Mouse (Mus musculus) intestine, embryonic 16.5 days (tissue): ENCODE results near the gene Tpk1. TPM values are rescaled to one million over a fixed set of nuclear protein-coding genes. Genes with fewer than 3 reads are reported as not detected.

Experiments
- ATAC-seq: fragments of 200-750 bp; cut with Nextera tagmentation; 2 replicates; pipeline ENCODE4 v1.8.0; 2017; ENCODE audit warnings: moderate TSS enrichment, moderate library complexity
- H3K27ac ChIP-seq: fragments of 300-500 bp; sonication (generic); 2 replicates; pipeline ENCODE4 v1.5.1; 2014; ENCODE audit warnings: mild to moderate bottlenecking, low read length
- H3K27me3 ChIP-seq: fragments of 300-500 bp; sonication (generic); replicated peaks from 2 replicates; pipeline ENCODE4 v1.6.1; 2014; ENCODE audit warnings: low read length, control low read depth, mixed read lengths; ENCODE audit not compliant: control insufficient read depth, insufficient read depth
- H3K36me3 ChIP-seq: fragments of 300-500 bp; sonication (generic); 2 replicates; pipeline ENCODE4 v1.6.1; 2014; ENCODE audit warnings: low read length, control low read depth; ENCODE audit not compliant: control insufficient read depth, insufficient read depth
- H3K4me1 ChIP-seq: fragments of 300-500 bp; sonication (generic); 2 replicates; pipeline ENCODE4 v1.6.1; 2014; ENCODE audit warnings: low read length, control low read depth, mixed read lengths; ENCODE audit not compliant: control insufficient read depth, insufficient read depth
- H3K4me2 ChIP-seq: fragments of 300-500 bp; sonication (generic); 2 replicates; pipeline ENCODE4 v1.6.1; 2014; ENCODE audit warnings: low read depth, low read length, control low read depth
- H3K4me3 ChIP-seq: fragments of 300-500 bp; sonication (generic); 2 replicates; pipeline ENCODE4 v1.5.1; 2014; ENCODE audit warnings: mild to moderate bottlenecking, low read length
- H3K9ac ChIP-seq: fragments of 300-500 bp; sonication (generic); 2 replicates; pipeline ENCODE4 v1.6.1; 2014; ENCODE audit warnings: low read depth, low read length
- H3K9me3 ChIP-seq: fragments of 300-500 bp; sonication (generic); 2 replicates; pipeline ENCODE4 v1.6.1; 2016; ENCODE audit warnings: low read length, control low read depth; ENCODE audit not compliant: control insufficient read depth
- WGBS: fragments of 180-500 bp; shearing (Covaris S2); extraction: QIAGEN DNeasy Blood & Tissue Kit; methylation state at CpG from one replicate; pipeline ENCODE4 v1.1.7; 2014; 5-methylcytosine and 5-hydroxymethylcytosine counted together
- polyA plus RNA-seq: library from polyadenylated mRNA; unstranded; fragments of >200 nt; fragmentation: Nextera tagmentation; extraction: Ambion mirVana; gene quantifications from 2 replicates; pipeline ENCODE4 v1.2.1, GENCODE M21; 2015

Gene Tpk1
- polyA plus RNA-seq, 1 experiment from 2014 or later: 25.7 TPM

GRCm38 (mm10) chr6:43338804-43339203 is 327.3 kb downstream of the Tpk1 start:
- WGBS: 56% methylated on average over 2 of the region's 2 CpGs
- no peak overlapping the region for H3K27ac ChIP-seq

GRCm38 (mm10) chr6:43337491-43337961 is 328.6 kb downstream of the Tpk1 start:
- Histone ChIP-seq H3K9ac (no peak overlapping the region), H3K4me1 (no peaks in the 10 kb centered on the region), H3K27ac (no peak overlapping the region), H3K27me3 (no peaks in the 10 kb centered on the region), H3K9me3 (no peaks in the 10 kb centered on the region), H3K36me3 (no peaks in the 10 kb centered on the region), H3K4me2 (no peak overlapping the region), H3K4me3 (no peak overlapping the region)
- ATAC-seq: peak; percentile 94
- 32% methylated on average over 10 of the region's 10 CpGs for WGBS

More at GRCm38 (mm10) chr6:43338804-43339203, 327.3 kb downstream of the Tpk1 start:
- H3K36me3 ChIP-seq: no peaks in the 10 kb centered on the region
- no peaks in the 10 kb centered on the region for H3K27me3 ChIP-seq
- H3K4me2 ChIP-seq: no peak overlapping the region
- no peak for ATAC-seq
- no peaks in the 10 kb centered on the region for H3K9me3 ChIP-seq
- H3K9ac ChIP-seq: no peak overlapping the region
- no peak overlapping the region for H3K4me3 ChIP-seq
- no peaks in the 10 kb centered on the region for H3K4me1 ChIP-seq

GRCm38 (mm10) chr6:43335619-43336234 is 330.4 kb downstream of the Tpk1 start:
- Histone ChIP-seq H3K4me3 (no peak overlapping the region), H3K9me3 (no peaks in the 10 kb centered on the region), H3K36me3 (no peaks in the 10 kb centered on the region), H3K4me2 (no peak overlapping the region), H3K27me3 (no peaks in the 10 kb centered on the region), H3K27ac (no peak overlapping the region), H3K9ac (no peak overlapping the region), H3K4me1 (no peaks in the 10 kb centered on the region)
- peak; percentile 40; the same call in 1 of the 2 replicates for ATAC-seq
- WGBS: 55% methylated on average over 3 of the region's 3 CpGs

- 79% methylated on average over 4 of the region's 4 CpGs for WGBS
- Histone ChIP-seq H3K4me2 (no peak overlapping the region), H3K9me3 (no peaks in the 10 kb centered on the region), H3K4me1 (no peaks in the 10 kb centered on the region), H3K27me3 (no peaks in the 10 kb centered on the region), H3K27ac (no peak overlapping the region), H3K4me3 (no peak overlapping the region), H3K9ac (no peak overlapping the region), H3K36me3 (no peaks in the 10 kb centered on the region)
- no peak for ATAC-seq
These were observed 332.6 kb downstream of the Tpk1 start for GRCm38 (mm10) chr6:43333479-43333878.

- 48% methylated on average over 8 of the region's 8 CpGs for WGBS
- Histone ChIP-seq H3K36me3 (no peaks in the 10 kb centered on the region), H3K27me3 (no peaks in the 10 kb centered on the region), H3K9me3 (no peaks in the 10 kb centered on the region), H3K4me3 (no peak overlapping the region), H3K4me1 (no peaks in the 10 kb centered on the region), H3K4me2 (no peak overlapping the region), H3K9ac (no peak overlapping the region), H3K27ac (no peak overlapping the region)
- ATAC-seq: no peak
These were observed 353.0 kb downstream of the Tpk1 start for GRCm38 (mm10) chr6:43312961-43313656.

- H3K4me1 ChIP-seq: no peaks in the 10 kb centered on the region
- H3K9ac ChIP-seq: no peak overlapping the region
- H3K4me2 ChIP-seq: no peak overlapping the region
- no peak overlapping the region for H3K4me3 ChIP-seq
- no peaks in the 10 kb centered on the region for H3K9me3 ChIP-seq
- H3K27ac ChIP-seq: no peak overlapping the region
- H3K27me3 ChIP-seq: no peaks in the 10 kb centered on the region
- no peaks in the 10 kb centered on the region for H3K36me3 ChIP-seq
- no peak for ATAC-seq
These were observed 353.5 kb downstream of the Tpk1 start for GRCm38 (mm10) chr6:43312546-43312945.

- Histone ChIP-seq H3K4me2 (no peak overlapping the region), H3K36me3 (no peaks in the 10 kb centered on the region), H3K9ac (no peak overlapping the region), H3K4me1 (no peaks in the 10 kb centered on the region), H3K9me3 (no peaks in the 10 kb centered on the region), H3K4me3 (no peak overlapping the region), H3K27me3 (no peaks in the 10 kb centered on the region), H3K27ac (no peak overlapping the region)
- ATAC-seq: no peak
- 41% methylated on average over 6 of the region's 6 CpGs for WGBS
These were observed 356.0 kb downstream of the Tpk1 start for GRCm38 (mm10) chr6:43310071-43310470.

GRCm38 (mm10) chr6:43309454-43309853 is 356.6 kb downstream of the Tpk1 start, which contains the start of gene Nobox:
Nobox (minus strand) TSS chr6:43309554.
- 65% methylated on average over 16 of the region's 16 CpGs for WGBS
- H3K27me3 ChIP-seq: no peaks in the 10 kb centered on the region
- no peaks in the 10 kb centered on the region for H3K4me1 ChIP-seq
- H3K27ac ChIP-seq: no peak within 1 kb of the TSS
- H3K36me3 ChIP-seq: no peaks in the 10 kb centered on the region
- H3K4me3 ChIP-seq: no peak within 1 kb of the TSS
- no peaks in the 10 kb centered on the region for H3K9me3 ChIP-seq
- ATAC-seq: no peak
- H3K9ac ChIP-seq: no peak within 1 kb of the TSS
- H3K4me2 ChIP-seq: no peak within 1 kb of the TSS

GRCm38 (mm10) chr6:43297508-43297850 is 368.6 kb downstream of the Tpk1 start:
- WGBS: 49% methylated on average over 2 of the region's 2 CpGs
- Histone ChIP-seq H3K36me3 (no peaks in the 10 kb centered on the region), H3K4me1 (peaks cover 21% of the 10 kb centered on the region), H3K27me3 (no peaks in the 10 kb centered on the region), H3K9ac (no peak overlapping the region), H3K4me3 (no peak overlapping the region), H3K27ac (no peak overlapping the region), H3K4me2 (no peak overlapping the region), H3K9me3 (no peaks in the 10 kb centered on the region)
- ATAC-seq: peak; percentile 10; the same call in 1 of the 2 replicates
